Mouse (Mus musculus): Measurements from ENCODE around the gene Gm9903. TPM values are rescaled to one million over a fixed set of nuclear protein-coding genes. Genes with fewer than 3 reads are reported as not detected.

Gm9903 gene
- polyA plus RNA-seq, 1 experiment from 2014 or later: 0.12 TPM

DNA sequence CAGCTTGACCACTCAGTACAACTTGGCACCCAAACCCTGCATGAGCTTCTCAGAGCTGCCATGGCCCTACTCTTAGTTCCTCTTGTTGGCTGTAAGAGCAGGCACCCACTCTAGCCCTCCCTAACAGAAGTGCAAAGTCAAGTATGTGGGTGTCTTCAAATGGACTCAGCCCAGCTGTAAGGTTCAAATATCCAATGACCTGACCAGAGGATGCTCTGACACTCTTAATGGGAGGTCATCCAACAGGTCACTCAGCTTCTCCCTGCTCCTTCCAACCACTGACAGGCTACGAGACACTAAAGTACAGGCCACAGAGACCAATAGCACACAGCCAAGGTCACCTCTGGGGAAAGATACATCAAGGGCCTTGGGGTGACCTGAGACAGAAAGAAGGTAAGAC lies 20.5 kb upstream of the Gm9903 start:
- ATAC-seq (ENCODE audit: low read depth): no peak
- H3K4me1 ChIP-seq (ENCODE audit: control insufficient read depth, low read depth, low read length): no peaks in the 10 kb centered on the region
- no peak overlapping the region for H3K4me3 ChIP-seq (ENCODE audit: low read depth, low read length)
- no peaks in the 10 kb centered on the region for H3K9me3 ChIP-seq (replicated peaks; ENCODE audit: control insufficient read depth, low read length)
- no peak overlapping the region for H3K4me2 ChIP-seq (ENCODE audit: low read depth, low read length)
- H3K27me3 ChIP-seq (ENCODE audit: control insufficient read depth, insufficient read depth, low read depth, low read length): no peaks in the 10 kb centered on the region
- no peak overlapping the region for H3K27ac ChIP-seq (ENCODE audit: low read length)
- 77% methylated on average over 1 of the region's 1 CpGs for WGBS (ENCODE audit: insufficient replicate concordance)
- H3K9ac ChIP-seq (ENCODE audit: low read depth, low read length): no peak overlapping the region
- H3K36me3 ChIP-seq (ENCODE audit: control insufficient read depth, insufficient read depth): no peaks in the 10 kb centered on the region

GRCm38 (mm10) chr5:33611795-33612194 lies 17.9 kb upstream of the Gm9903 start:
- Histone ChIP-seq H3K27me3 (ENCODE audit: control insufficient read depth, insufficient read depth, low read depth, low read length) (no peaks in the 10 kb centered on the region), H3K4me2 (ENCODE audit: low read depth, low read length) (no peak overlapping the region), H3K4me1 (ENCODE audit: control insufficient read depth, low read depth, low read length) (no peaks in the 10 kb centered on the region), H3K36me3 (ENCODE audit: control insufficient read depth, insufficient read depth) (no peaks in the 10 kb centered on the region), H3K9ac (ENCODE audit: low read depth, low read length) (no peak overlapping the region), H3K9me3 (replicated peaks; ENCODE audit: control insufficient read depth, low read length) (no peaks in the 10 kb centered on the region), H3K27ac (ENCODE audit: low read length) (no peak overlapping the region), H3K4me3 (ENCODE audit: low read depth, low read length) (no peak overlapping the region)
- 83% methylated on average over 1 of the region's 1 CpGs for WGBS (ENCODE audit: insufficient replicate concordance)
- no peak for ATAC-seq (ENCODE audit: low read depth)

DNA sequence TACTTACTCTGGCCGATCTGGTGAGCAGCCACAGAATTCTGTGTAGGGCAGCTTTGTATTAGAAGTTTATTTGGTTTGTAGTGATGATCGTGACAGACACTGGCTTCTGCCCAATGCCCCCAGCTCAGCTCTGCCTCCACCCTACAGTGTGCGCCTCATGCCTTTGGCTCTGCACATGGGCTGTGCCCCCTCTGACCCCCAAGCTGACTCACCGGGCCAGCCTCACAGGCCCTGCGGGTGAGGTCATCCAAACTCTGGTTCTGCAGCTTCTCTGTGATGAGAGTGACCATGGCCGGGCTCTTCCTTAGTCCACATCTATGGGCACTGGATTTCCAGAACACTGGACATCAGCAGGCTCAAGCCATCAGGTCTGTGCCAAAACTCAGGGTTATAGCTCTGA lies 15.3 kb upstream of the Gm9903 start:
- Histone ChIP-seq H3K9ac (ENCODE audit: low read depth, low read length) (no peak overlapping the region), H3K9me3 (replicated peaks; ENCODE audit: control insufficient read depth, low read length) (no peaks in the 10 kb centered on the region), H3K27me3 (ENCODE audit: control insufficient read depth, insufficient read depth, low read depth, low read length) (no peaks in the 10 kb centered on the region), H3K4me3 (ENCODE audit: low read depth, low read length) (no peak overlapping the region), H3K4me2 (ENCODE audit: low read depth, low read length) (no peak overlapping the region), H3K27ac (ENCODE audit: low read length) (no peak overlapping the region), H3K4me1 (ENCODE audit: control insufficient read depth, low read depth, low read length) (no peaks in the 10 kb centered on the region), H3K36me3 (ENCODE audit: control insufficient read depth, insufficient read depth) (no peaks in the 10 kb centered on the region)
- 69% methylated on average over 6 of the region's 6 CpGs for WGBS (ENCODE audit: insufficient replicate concordance)
- ATAC-seq (ENCODE audit: low read depth): no peak

- 79% methylated on average over 2 of the region's 2 CpGs for WGBS (ENCODE audit: insufficient replicate concordance)
- no peak for ATAC-seq (ENCODE audit: low read depth)
These were observed 7.1 kb upstream of the Gm9903 start for GRCm38 (mm10) chr5:33622671-33623070.

DNA sequence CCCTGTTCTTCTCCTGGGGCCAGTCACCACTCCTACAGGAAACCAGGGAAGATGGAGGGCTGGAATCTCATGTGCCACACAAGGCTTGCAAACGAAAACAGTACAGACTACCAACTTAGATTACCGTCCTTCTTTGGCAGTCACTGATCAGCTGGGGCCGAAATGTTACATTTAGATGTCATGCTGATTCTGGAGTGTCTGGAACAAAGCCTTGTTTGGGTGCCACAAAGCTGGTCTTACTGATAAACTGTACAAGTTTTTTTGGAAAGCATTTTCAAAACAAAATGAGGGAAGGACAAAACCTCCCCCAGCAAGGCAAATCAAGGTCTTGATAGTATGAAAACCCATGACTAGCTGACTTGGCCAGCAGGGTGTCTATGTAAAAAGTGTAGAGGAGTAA lies 6.0 kb upstream of the Gm9903 start:
- ATAC-seq (ENCODE audit: low read depth): no peak
- H3K9ac ChIP-seq (ENCODE audit: low read depth, low read length): no peak overlapping the region
- peaks cover 7% of the 10 kb centered on the region for H3K4me1 ChIP-seq (ENCODE audit: control insufficient read depth, low read depth, low read length)
- no peak overlapping the region for H3K4me2 ChIP-seq (ENCODE audit: low read depth, low read length)
- WGBS (ENCODE audit: insufficient replicate concordance): 72% methylated on average over 3 of the region's 3 CpGs
- H3K9me3 ChIP-seq (replicated peaks; ENCODE audit: control insufficient read depth, low read length): no peaks in the 10 kb centered on the region
- H3K27me3 ChIP-seq (ENCODE audit: control insufficient read depth, insufficient read depth, low read depth, low read length): no peaks in the 10 kb centered on the region
- H3K4me3 ChIP-seq (ENCODE audit: low read depth, low read length): no peak overlapping the region
- H3K36me3 ChIP-seq (ENCODE audit: control insufficient read depth, insufficient read depth): no peaks in the 10 kb centered on the region
- H3K27ac ChIP-seq (ENCODE audit: low read length): no peak overlapping the region

More at GRCm38 (mm10) chr5:33622671-33623070, 7.1 kb upstream of the Gm9903 start:
- Histone ChIP-seq H3K36me3 (ENCODE audit: control insufficient read depth, insufficient read depth) (no peaks in the 10 kb centered on the region), H3K4me1 (ENCODE audit: control insufficient read depth, low read depth, low read length) (peaks cover under 1% of the 10 kb centered on the region), H3K27me3 (ENCODE audit: control insufficient read depth, insufficient read depth, low read depth, low read length) (no peaks in the 10 kb centered on the region), H3K27ac (ENCODE audit: low read length) (no peak overlapping the region), H3K4me3 (ENCODE audit: low read depth, low read length) (no peak overlapping the region), H3K4me2 (ENCODE audit: low read depth, low read length) (no peak overlapping the region), H3K9me3 (replicated peaks; ENCODE audit: control insufficient read depth, low read length) (no peaks in the 10 kb centered on the region), H3K9ac (ENCODE audit: low read depth, low read length) (no peak overlapping the region)

DNA sequence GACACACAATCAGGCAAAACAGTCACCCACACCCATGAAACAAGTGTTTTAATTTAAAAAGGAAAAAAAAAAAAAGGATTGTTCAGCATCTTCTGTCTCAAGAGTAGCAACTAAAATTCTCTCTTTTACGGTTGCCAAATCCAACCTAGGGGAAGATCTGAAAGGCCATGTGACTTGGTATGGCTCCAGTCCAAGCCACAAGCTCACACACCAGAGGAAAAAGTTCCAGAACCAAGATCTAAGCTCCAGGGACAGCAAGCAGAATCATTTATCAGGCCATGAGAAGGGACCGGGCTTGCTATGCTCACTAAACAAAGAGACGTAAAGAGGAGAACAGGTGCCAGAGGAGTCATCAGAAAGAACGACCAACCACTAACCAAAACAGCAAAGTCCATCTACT lies 1.8 kb upstream of the Gm9903 start:
- H3K9ac ChIP-seq (ENCODE audit: low read depth, low read length): peak overlapping the region; percentile 37
- peak overlapping the region; percentile 75 for H3K4me2 ChIP-seq (ENCODE audit: low read depth, low read length)
- no peak for ATAC-seq (ENCODE audit: low read depth)
- H3K27me3 ChIP-seq (ENCODE audit: control insufficient read depth, insufficient read depth, low read depth, low read length): no peaks in the 10 kb centered on the region
- 20% methylated on average over 4 of the region's 4 CpGs for WGBS (ENCODE audit: insufficient replicate concordance)
- no peak overlapping the region for H3K27ac ChIP-seq (ENCODE audit: low read length)
- peak overlapping the region; percentile 83 for H3K4me3 ChIP-seq (ENCODE audit: low read depth, low read length)
- peaks cover 22% of the 10 kb centered on the region for H3K4me1 ChIP-seq (ENCODE audit: control insufficient read depth, low read depth, low read length)
- H3K9me3 ChIP-seq (replicated peaks; ENCODE audit: control insufficient read depth, low read length): no peaks in the 10 kb centered on the region
- H3K36me3 ChIP-seq (ENCODE audit: control insufficient read depth, insufficient read depth): no peaks in the 10 kb centered on the region

DNA sequence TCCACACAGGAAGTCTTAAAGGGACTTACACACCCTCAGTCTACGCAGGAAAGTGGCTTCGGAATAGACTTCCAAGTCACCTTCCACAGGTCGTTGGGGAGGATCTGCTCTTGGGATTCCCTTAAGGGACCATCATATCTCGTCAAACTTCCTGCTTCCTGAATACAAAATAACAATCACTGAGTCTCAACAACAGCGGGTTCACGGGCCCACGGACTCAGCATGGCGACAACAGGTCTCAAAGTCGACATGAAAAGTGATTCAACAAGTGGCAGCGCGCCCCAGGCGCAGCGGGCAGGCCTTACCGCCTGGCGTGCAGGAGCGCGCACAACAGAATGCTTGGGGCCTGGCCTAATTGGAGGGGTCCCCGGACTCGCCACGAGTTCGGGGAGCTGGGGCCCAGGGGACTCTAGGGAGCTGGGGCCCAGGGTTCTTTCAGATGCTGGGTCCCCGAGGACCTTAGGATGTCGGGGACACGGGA lies 865 bp upstream of the Gm9903 start:
- WGBS (ENCODE audit: insufficient replicate concordance): under 1% methylated on average over 24 of the region's 24 CpGs
- Histone ChIP-seq H3K27ac (ENCODE audit: low read length) (peak overlapping the region; percentile 84), H3K9ac (ENCODE audit: low read depth, low read length) (peak overlapping the region; percentile 79), H3K4me3 (ENCODE audit: low read depth, low read length) (peak overlapping the region; percentile 83), H3K36me3 (ENCODE audit: control insufficient read depth, insufficient read depth) (no peaks in the 10 kb centered on the region), H3K4me1 (ENCODE audit: control insufficient read depth, low read depth, low read length) (peaks cover 22% of the 10 kb centered on the region), H3K4me2 (ENCODE audit: low read depth, low read length) (peak overlapping the region; percentile 75), H3K27me3 (ENCODE audit: control insufficient read depth, insufficient read depth, low read depth, low read length) (no peaks in the 10 kb centered on the region), H3K9me3 (replicated peaks; ENCODE audit: control insufficient read depth, low read length) (no peaks in the 10 kb centered on the region)
- peak; percentile 12 for ATAC-seq (ENCODE audit: low read depth)

GRCm38 (mm10) chr5:33630061-33630460 lies 336 bp downstream of the Gm9903 start:
- Histone ChIP-seq H3K9me3 (replicated peaks; ENCODE audit: control insufficient read depth, low read length) (no peaks in the 10 kb centered on the region), H3K27me3 (ENCODE audit: control insufficient read depth, insufficient read depth, low read depth, low read length) (no peaks in the 10 kb centered on the region), H3K27ac (ENCODE audit: low read length) (peak overlapping the region; percentile 85), H3K36me3 (ENCODE audit: control insufficient read depth, insufficient read depth) (no peaks in the 10 kb centered on the region), H3K4me1 (ENCODE audit: control insufficient read depth, low read depth, low read length) (peaks cover 22% of the 10 kb centered on the region), H3K9ac (ENCODE audit: low read depth, low read length) (peak overlapping the region; percentile 67), H3K4me3 (ENCODE audit: low read depth, low read length) (peak overlapping the region; percentile 83), H3K4me2 (ENCODE audit: low read depth, low read length) (peak overlapping the region; percentile 99)
- ATAC-seq (ENCODE audit: low read depth): peak; percentile 66
- WGBS (ENCODE audit: insufficient replicate concordance): 2% methylated on average over 9 of the region's 9 CpGs

DNA sequence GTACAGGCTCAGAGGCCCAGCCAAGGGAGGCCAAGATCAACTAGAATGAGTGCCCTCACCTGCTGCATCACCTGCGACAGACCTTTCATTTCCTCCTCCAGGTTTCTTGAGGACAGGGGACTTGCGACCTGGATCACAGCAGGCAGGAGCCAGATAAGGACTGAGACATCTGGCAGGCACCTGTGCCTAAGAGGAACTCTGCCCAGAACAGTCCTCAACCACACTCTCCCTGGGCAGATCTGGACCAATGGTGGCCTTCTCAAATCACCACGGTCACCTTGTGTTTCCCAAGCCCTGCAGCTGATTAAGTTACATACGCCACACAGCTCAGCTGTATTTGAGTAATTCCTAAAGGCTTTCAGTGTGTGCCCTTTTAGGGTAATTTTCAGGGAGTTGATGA lies 890 bp downstream of the Gm9903 start:
- no peaks in the 10 kb centered on the region for H3K27me3 ChIP-seq (ENCODE audit: control insufficient read depth, insufficient read depth, low read depth, low read length)
- peak overlapping the region; percentile 99 for H3K4me2 ChIP-seq (ENCODE audit: low read depth, low read length)
- H3K9me3 ChIP-seq (replicated peaks; ENCODE audit: control insufficient read depth, low read length): no peaks in the 10 kb centered on the region
- peak overlapping the region; percentile 67 for H3K9ac ChIP-seq (ENCODE audit: low read depth, low read length)
- 46% methylated on average over 4 of the region's 4 CpGs for WGBS (ENCODE audit: insufficient replicate concordance)
- H3K27ac ChIP-seq (ENCODE audit: low read length): peak overlapping the region; percentile 85
- H3K4me1 ChIP-seq (ENCODE audit: control insufficient read depth, low read depth, low read length): peaks cover 26% of the 10 kb centered on the region
- no peak for ATAC-seq (ENCODE audit: low read depth)
- peak overlapping the region; percentile 83 for H3K4me3 ChIP-seq (ENCODE audit: low read depth, low read length)
- H3K36me3 ChIP-seq (ENCODE audit: control insufficient read depth, insufficient read depth): no peaks in the 10 kb centered on the region
